Mouse (Mus musculus): ENCODE measurements at regions not wholly inside any gene's neighbourhood (a gene's known extent, or its start where the extent isn't known, plus 50 kb on each side); places are given as distances from the start of the nearest gene placed in this dataset.
A peak's percentile ranks its signal among the peaks of the same experiment; 100 is the strongest.

DNA sequence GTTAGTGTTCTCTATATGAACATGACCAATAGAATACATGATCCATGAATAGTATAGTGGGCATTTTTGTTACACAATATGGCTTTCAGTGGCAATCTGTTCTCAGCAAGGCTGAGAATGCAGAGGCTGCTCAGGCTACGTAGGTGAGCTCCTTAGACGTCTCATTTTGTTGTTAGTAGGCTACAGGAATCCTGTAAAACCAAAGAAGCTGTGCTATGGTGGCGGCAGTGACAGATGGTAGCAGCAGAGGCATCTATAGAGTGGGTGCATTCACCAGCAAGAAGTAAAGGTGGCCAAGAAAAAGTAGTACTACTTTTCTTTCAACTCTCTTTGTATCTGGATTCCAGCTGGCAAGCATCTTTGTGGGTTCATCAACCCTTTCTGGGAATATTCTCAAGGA, 469.8 kb upstream of the Pappa start:
- no peaks in the 10 kb centered on the region for H3K4me1 ChIP-seq (ENCODE audit: insufficient read depth)
- H3K9ac ChIP-seq = no peak overlapping the region
- H3K4me3 ChIP-seq (ENCODE audit: low read depth, low read length) = no peak overlapping the region
- WGBS = 64% methylated on average over 3 of the region's 3 CpGs
- no peak for DNase-seq
- no peaks in the 10 kb centered on the region for H3K36me3 ChIP-seq (ENCODE audit: insufficient read depth)
- no peak for ATAC-seq (ENCODE audit: insufficient read depth)
- H3K4me2 ChIP-seq = no peak overlapping the region
- no peak for TF ChIP-seq CTCF (IDR thresholded peaks at IDR 0.05; ENCODE audit: low read depth)
- no peaks in the 10 kb centered on the region for H3K27me3 ChIP-seq (ENCODE audit: insufficient read depth, low read length)
- H3K9me3 ChIP-seq (ENCODE audit: low read depth, low read length) = no peaks in the 10 kb centered on the region
- H3K27ac ChIP-seq (ENCODE audit: low read depth) = no peak overlapping the region

- ATAC-seq (ENCODE audit: insufficient read depth) = no peak
- TF ChIP-seq CTCF (IDR thresholded peaks at IDR 0.05; ENCODE audit: low read depth) = no peak
- H3K4me2 ChIP-seq = no peak overlapping the region
Measured at GRCm38 (mm10) chr4:64655534-64655933, 468.4 kb upstream of the Pappa start.

DNA sequence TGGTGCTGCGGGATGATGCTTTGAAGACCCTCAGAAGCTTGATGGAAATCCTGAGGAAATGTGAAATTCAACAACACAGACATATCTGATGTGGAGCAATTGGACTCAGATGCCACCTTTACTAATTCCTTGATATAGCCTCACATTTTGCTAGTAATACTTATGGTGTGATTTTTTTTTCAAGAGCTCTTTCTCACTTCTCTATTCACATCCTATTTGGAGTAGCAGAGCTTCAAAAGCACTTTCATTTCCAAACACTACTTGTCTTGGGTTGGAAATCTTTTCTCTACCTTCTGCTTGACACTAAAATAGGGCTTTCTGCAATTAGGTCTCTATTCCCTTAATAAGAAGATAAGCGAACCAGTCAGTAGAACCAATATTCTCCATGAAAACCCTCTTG, 460.3 kb upstream of the Pappa start:
- ATAC-seq (ENCODE audit: insufficient read depth) (no peak), DNase-seq (no peak)
- no peak overlapping the region for H3K9ac ChIP-seq
- no peaks in the 10 kb centered on the region for H3K9me3 ChIP-seq (ENCODE audit: low read depth, low read length)
- no peak for TF ChIP-seq CTCF (IDR thresholded peaks at IDR 0.05; ENCODE audit: low read depth)
- H3K4me1 ChIP-seq (ENCODE audit: insufficient read depth) = no peaks in the 10 kb centered on the region
- H3K4me3 ChIP-seq (ENCODE audit: low read depth, low read length) = no peak overlapping the region
- no peaks in the 10 kb centered on the region for H3K27me3 ChIP-seq (ENCODE audit: insufficient read depth, low read length)
- H3K27ac ChIP-seq (ENCODE audit: low read depth) = no peak overlapping the region
- WGBS = 84% methylated on average over 2 of the region's 2 CpGs
- H3K4me2 ChIP-seq = no peak overlapping the region
- no peaks in the 10 kb centered on the region for H3K36me3 ChIP-seq (ENCODE audit: insufficient read depth)

More at GRCm38 (mm10) chr4:64655534-64655933, 468.4 kb upstream of the Pappa start:
- Histone ChIP-seq H3K4me3 (ENCODE audit: low read depth, low read length) (no peak overlapping the region), H3K9me3 (ENCODE audit: low read depth, low read length) (no peaks in the 10 kb centered on the region), H3K9ac (no peak overlapping the region), H3K4me1 (ENCODE audit: insufficient read depth) (no peaks in the 10 kb centered on the region), H3K27ac (ENCODE audit: low read depth) (no peak overlapping the region), H3K36me3 (ENCODE audit: insufficient read depth) (no peaks in the 10 kb centered on the region), H3K27me3 (ENCODE audit: insufficient read depth, low read length) (no peaks in the 10 kb centered on the region)
- DNase-seq = no peak

GRCm38 (mm10) chr4:64667998-64668397, 456.0 kb upstream of the Pappa start:
- ATAC-seq (ENCODE audit: insufficient read depth) (no peak), DNase-seq (peak; percentile 33)
- Histone ChIP-seq H3K9ac (no peak overlapping the region), H3K27ac (ENCODE audit: low read depth) (no peak overlapping the region), H3K4me2 (no peak overlapping the region), H3K4me1 (ENCODE audit: insufficient read depth) (no peaks in the 10 kb centered on the region), H3K9me3 (ENCODE audit: low read depth, low read length) (no peaks in the 10 kb centered on the region), H3K27me3 (ENCODE audit: insufficient read depth, low read length) (no peaks in the 10 kb centered on the region), H3K36me3 (ENCODE audit: insufficient read depth) (no peaks in the 10 kb centered on the region), H3K4me3 (ENCODE audit: low read depth, low read length) (no peak overlapping the region)
- TF ChIP-seq CTCF (IDR thresholded peaks at IDR 0.05; ENCODE audit: low read depth) = no peak
- 56% methylated on average over 3 of the region's 3 CpGs for whole genome bisulfite sequencing

DNA sequence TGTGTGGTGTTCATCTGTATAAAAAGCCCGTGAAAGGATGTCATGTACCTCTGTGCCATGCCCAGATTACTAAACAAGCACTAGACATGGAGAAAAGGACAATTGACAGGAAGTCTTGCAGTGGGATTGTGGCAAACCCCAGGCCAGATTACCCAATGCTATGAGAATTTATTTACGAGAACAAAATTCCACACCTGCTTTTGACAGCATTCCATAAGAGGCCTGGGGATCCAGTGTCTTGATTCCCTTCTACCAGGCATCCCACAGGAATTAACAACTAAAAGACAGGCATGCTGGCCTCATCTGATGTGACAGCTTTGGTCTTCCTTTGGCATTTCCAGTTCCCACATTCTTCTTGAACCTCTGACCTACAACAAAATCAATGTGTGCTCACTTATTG, 454.3 kb upstream of the Pappa start:
- TF ChIP-seq CTCF (IDR thresholded peaks at IDR 0.05; ENCODE audit: low read depth) = no peak
- Histone ChIP-seq H3K27ac (ENCODE audit: low read depth) (no peak overlapping the region), H3K36me3 (ENCODE audit: insufficient read depth) (no peaks in the 10 kb centered on the region), H3K4me1 (ENCODE audit: insufficient read depth) (no peaks in the 10 kb centered on the region), H3K4me3 (ENCODE audit: low read depth, low read length) (no peak overlapping the region), H3K9ac (no peak overlapping the region), H3K9me3 (ENCODE audit: low read depth, low read length) (no peaks in the 10 kb centered on the region), H3K4me2 (no peak overlapping the region), H3K27me3 (ENCODE audit: insufficient read depth, low read length) (no peaks in the 10 kb centered on the region)
- WGBS = 73% methylated on average over 2 of the region's 2 CpGs
- ATAC-seq (ENCODE audit: insufficient read depth) (no peak), DNase-seq (no peak)

DNA sequence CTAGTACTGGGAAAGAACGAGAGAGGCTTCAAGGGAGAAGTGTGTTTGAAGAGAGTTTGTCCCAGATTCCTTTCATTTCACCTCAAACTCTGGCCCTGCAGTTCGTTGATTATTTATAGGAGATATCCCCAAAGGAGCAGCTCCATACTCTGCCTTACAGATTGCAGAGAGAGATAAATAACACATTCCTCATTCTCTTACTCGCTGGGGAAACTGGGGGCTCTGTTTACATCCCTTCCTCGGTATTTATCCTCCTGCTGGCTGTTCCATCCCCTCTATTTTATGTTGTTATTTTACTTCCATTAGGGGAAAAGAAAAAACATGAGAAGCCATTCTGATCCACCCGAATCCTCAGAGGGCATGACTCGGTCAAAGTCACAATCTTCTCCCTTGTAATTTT, 447.5 kb upstream of the Pappa start:
- H3K9ac ChIP-seq = no peak overlapping the region
- H3K4me1 ChIP-seq (ENCODE audit: insufficient read depth) = no peaks in the 10 kb centered on the region
- no peaks in the 10 kb centered on the region for H3K36me3 ChIP-seq (ENCODE audit: insufficient read depth)
- WGBS = 24% methylated on average over 6 of the region's 6 CpGs
- no peak overlapping the region for H3K27ac ChIP-seq (ENCODE audit: low read depth)
- H3K9me3 ChIP-seq (ENCODE audit: low read depth, low read length) = no peaks in the 10 kb centered on the region
- H3K4me3 ChIP-seq (ENCODE audit: low read depth, low read length) = no peak overlapping the region
- TF ChIP-seq CTCF (IDR thresholded peaks at IDR 0.05; ENCODE audit: low read depth) = no peak
- no peaks in the 10 kb centered on the region for H3K27me3 ChIP-seq (ENCODE audit: insufficient read depth, low read length)
- no peak for DNase-seq
- ATAC-seq (ENCODE audit: insufficient read depth) = no peak
- no peak overlapping the region for H3K4me2 ChIP-seq

DNA sequence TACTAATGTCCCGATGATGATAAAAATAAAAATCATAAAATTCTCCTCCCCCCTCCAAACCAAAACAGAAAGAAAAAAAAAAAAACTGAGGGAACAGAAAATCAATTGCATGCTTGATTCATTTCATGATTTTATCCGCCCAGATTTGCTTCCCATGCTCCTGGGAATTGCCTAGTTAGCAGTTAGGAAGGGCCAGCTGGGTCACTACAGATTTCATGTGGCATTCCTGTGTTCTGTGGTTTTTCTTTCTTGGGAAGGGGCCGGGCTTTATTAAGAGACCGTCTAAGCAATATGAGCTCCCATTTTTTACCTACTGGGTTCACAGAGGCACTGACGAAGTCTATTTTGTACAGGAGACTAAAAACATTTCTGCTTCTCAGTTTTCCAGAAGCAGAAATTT, 447.1 kb upstream of the Pappa start:
- Histone ChIP-seq H3K36me3 (ENCODE audit: insufficient read depth) (no peaks in the 10 kb centered on the region), H3K27ac (ENCODE audit: low read depth) (no peak overlapping the region), H3K9ac (no peak overlapping the region), H3K4me3 (ENCODE audit: low read depth, low read length) (no peak overlapping the region), H3K4me2 (no peak overlapping the region), H3K27me3 (ENCODE audit: insufficient read depth, low read length) (no peaks in the 10 kb centered on the region), H3K4me1 (ENCODE audit: insufficient read depth) (no peaks in the 10 kb centered on the region), H3K9me3 (ENCODE audit: low read depth, low read length) (no peaks in the 10 kb centered on the region)
- no peak for TF ChIP-seq CTCF (IDR thresholded peaks at IDR 0.05; ENCODE audit: low read depth)
- ATAC-seq (ENCODE audit: insufficient read depth) (no peak), DNase-seq (no peak)
- 75% methylated on average over 5 of the region's 5 CpGs for WGBS

- ATAC-seq (ENCODE audit: insufficient read depth) (no peak), DNase-seq (no peak)
- Histone ChIP-seq H3K9me3 (ENCODE audit: low read depth, low read length) (no peaks in the 10 kb centered on the region), H3K27ac (ENCODE audit: low read depth) (no peak overlapping the region), H3K4me1 (ENCODE audit: insufficient read depth) (no peaks in the 10 kb centered on the region), H3K4me3 (ENCODE audit: low read depth, low read length) (no peak overlapping the region), H3K9ac (no peak overlapping the region), H3K4me2 (no peak overlapping the region), H3K36me3 (ENCODE audit: insufficient read depth) (no peaks in the 10 kb centered on the region), H3K27me3 (ENCODE audit: insufficient read depth, low read length) (no peaks in the 10 kb centered on the region)
- 53% methylated on average over 1 of the region's 1 CpGs for WGBS
- TF ChIP-seq CTCF (IDR thresholded peaks at IDR 0.05; ENCODE audit: low read depth) = no peak
Measured at GRCm38 (mm10) chr4:64684654-64685053, 439.3 kb upstream of the Pappa start.
